Mouse (Mus musculus) ovary, postnatal 14 days (tissue): ENCODE results near the gene Nup153.

ENCODE experiments used
- DNase-seq: peaks from one replicate; pipeline ENCODE4 v3.0.0; 2022; ENCODE audit warnings: low spot score

The Nup153 gene

DNA sequence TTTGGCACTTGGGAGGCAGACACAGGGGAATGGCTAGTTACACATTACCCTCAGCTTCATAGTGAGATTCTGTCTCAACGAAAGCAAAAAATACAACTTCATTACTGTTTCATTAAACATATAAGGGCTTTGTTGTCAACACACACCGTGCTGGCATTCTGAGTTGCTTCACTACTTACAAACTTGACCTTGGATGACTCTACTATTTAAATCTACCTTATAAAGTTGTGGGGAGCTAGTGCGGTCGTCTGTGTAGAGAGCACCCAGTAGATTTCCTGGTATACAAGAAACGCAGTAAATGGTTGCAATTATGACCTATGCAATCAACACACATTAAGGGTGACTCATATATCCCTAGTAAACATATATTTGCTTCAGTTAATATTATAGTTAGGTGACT lies 671 bp upstream of the Nup153 start:
- no peak for DNase-seq

DNA sequence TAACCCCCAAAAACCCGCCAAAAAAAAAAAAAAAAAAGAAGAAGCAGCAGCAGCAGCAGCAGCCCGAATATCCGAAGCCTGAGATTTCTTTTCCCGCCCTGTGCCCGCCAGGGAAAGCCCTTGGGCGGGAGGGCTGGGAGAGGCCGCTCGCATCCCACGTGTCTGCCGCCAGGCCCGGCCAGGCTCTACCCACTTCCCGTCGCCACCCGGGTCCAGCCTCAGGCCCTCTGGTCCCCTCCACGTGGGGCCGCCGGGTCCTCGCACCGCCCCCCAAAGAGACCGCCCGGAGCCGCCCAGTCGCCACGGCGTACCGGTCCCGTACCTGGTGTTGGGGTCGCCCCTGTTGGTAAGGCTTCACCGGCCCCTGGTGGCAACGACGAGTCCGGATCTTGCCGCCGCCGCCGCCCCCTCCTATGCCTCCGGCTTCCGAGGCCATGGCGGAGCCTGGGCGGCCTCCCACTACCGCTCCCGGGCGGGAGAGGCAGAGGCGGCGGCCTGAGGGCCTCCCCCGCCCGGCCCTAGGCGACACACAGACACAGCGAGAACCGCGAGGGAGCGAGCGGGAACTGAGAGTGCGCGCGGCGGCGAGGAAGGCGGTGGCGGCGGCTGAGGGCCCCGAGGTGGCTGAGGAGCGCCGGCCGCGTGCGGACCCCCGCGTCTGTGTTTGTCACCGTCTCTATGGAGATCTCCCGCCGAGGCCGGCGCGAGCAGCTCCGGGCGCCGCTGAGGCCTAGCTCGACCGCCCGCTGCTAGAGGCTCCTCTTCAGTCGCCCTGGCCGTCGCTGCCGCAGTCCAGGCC lies 503 bp downstream of the Nup153 start:
- DNase-seq: peak; percentile 51

DNA sequence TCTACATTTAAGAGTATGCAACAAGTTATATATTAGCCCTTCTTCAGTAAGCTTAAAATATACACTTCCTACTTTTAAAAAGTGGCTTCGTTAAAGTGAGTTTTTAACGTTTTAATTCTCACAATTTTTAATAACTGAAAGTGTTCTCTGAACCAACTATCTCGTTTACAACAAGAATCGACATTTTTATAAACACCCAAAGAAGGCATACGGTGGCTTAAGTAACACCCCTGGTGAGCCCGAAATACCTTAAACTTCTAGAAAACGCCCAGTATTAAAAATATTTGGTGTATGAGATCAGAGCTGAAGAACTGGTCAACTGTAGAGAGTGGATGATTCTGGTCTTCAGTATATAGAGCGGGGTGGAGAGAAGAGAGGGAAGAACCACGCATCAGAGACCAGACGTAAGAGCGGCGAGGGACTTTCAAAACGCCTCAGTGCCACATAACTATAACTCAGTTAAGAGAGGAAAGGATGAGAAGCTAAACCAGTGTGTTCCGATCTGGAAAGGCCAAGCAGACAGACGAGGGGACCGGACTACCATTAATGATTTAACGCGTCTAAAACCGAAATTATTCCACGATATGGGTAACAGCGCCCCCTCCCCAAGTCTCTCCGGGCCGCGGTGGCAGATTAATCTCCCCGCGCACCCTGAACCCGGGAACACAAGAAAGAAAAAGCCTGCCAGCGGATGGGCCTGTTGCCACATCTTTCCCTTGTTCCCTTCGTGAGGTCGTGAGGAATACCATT lies 1.3 kb downstream of the Nup153 start:
- no peak for DNase-seq

DNA sequence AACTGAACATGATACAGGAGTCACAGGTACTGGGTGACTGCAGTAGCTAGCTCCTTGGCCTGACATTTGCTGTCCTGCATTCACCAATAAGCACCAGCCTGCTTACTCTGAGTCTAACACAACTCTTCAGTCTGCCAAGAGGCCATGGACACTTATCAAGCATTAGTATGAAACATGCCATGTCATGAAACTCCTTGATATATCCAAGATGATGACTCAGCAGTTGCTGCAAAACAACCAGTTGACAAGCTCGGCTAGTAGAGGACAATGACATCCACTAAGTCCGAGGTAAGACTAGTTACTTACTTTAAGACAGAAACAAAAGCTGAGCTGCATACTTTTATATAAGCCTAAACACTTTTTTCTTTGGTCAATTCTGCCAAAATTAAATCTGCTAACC lies 2.5 kb downstream of the Nup153 start:
- no peak for DNase-seq

DNA sequence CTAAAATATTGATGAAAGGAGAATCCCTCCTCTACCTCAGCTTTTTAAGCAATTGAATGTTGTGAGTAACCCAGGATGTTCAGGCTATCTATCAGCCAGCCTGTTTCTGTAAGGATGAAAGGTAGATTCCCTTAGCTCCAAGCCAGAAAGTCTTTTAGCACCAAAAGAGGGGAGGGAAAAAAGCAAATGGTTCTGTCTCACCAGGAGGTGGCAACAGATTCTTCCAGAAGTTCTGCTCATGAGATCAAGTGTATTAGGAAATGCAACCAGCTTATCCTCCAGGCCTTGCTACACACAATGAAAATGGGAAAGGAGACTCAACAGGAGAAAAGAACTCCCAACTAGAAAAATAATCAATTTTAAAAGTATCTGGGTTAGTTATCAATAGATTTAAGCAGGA lies 3.4 kb downstream of the Nup153 start:
- DNase-seq: no peak

DNA sequence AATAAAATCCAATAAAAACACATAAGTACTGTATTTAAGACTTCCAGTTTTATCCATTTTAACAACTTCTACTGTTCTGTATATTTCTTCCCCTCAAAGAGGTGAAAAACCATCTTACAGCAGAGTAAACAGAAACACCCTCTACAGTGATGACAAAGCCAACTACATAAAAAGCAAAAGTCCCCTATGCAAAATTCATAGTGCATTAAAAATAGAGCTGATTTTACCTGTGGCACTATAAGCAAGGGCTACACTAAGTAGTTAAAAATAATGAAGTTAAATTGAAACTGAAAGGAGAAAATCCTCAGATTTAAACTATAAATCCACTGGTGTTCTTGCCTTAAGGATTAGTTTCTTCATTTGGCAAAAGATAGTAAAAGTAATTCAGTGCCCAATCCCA lies 6.7 kb downstream of the Nup153 start:
- DNase-seq: no peak

DNA sequence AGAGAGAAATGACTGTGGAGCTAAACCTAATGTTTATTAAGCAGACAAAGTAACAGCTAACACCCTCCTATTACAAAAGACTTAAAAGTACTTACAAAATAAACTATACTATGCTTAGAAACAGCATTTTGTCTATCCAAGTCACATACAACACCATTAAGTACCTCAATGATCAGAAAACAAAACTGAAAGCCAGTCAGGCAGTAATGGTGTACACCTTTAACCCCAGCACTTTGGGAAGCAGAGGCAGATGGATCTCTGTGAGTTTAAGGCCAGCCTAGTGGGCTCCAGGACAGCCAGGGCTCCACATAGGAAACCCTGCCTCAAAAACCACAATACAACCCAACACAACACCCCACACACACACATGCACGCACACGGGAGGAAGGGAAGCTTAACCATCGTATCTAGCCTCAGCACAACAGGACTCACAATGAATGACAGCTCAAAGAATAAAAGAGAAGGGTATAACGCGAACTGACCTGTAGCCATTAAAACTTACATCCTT lies 8.8 kb downstream of the Nup153 start:
- DNase-seq: no peak

DNA sequence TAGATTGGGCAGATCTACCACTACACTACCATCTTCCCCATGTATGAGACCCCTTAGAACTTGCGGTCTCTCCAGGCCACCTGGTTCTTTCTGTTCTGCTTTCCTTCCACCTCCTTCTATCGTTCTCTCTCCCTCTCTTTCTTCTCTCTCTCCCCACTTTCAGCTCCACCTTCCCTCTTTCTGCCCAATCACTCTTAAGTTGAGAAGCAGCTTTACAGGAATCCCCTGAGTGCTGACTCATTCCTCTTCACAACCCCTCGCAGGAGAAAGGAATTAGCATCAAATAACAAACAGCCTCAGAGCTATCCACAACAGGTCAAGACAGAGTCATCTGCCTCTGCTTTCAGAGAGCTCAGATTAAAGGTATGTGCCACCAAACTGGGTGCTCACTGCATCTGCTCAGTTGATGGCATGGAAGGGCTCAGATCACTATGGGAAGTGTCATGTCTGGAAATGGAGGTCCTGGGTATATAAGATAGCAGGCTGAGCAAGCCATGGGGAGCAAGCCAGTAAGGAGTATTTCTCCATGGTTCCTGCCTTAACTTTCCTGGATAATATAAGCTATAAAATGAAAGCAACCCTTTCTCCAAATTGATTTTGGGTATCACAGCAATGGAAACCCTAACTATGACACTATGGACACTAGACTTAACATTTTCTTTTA lies 11.6 kb downstream of the Nup153 start:
- DNase-seq: no peak

DNA sequence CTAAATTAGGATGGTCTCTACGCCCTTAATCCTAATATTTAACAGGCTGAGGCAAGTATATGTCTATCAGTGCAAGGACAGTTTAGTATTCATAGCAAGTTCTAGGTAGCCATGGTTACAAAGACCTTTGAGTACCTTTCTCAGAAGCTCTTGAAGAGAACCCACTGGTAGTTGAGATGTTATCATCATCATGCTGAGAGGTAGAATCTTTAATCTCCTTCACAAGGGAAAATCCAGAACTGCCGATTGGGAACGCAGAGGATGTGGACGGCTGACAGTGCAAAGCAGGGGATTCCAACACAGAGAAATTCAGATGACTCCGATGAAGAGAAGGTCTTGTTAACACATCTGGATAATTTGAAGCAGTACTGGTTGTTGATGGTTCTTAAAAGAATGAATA lies 14.3 kb downstream of the Nup153 start:
- DNase-seq: no peak

DNA sequence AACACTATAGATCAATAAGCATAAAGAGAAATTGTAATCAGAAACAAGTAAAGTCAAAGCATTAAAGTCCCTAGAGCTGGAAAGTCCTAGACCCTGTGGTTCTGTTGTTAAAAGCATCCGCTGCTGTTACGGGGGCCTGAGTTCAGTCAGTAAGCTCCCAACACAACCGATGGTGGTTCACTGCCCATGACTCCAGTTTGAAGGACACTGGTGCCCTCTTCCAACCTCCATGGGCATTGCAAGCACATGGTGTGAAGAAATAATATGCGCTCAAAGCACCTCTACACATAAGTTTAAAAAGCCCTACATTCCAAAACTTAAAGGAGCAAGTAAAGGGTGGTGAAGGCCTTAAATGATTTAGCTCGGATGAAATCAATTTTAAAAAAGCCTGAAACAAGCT lies 24.6 kb downstream of the Nup153 start:
- DNase-seq: no peak

DNA sequence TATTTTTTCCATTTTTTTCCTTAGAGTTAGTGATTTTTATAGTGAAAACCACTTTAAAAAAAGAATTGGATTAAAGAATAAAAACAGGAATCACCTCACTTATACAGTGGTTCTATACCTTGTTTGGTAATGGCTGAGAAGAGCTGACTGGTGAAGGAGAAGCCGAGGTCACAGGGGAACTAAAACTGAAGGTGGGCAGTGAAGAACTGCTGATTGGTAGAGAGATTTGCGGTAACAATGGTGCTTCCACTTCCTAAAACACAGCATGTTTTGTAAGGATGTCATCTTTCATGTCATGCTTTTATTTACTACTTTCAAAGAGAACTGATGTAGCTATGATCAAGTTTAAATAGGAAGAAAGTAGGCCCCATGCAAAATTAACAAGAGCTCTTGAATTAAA lies 26.3 kb downstream of the Nup153 start:
- DNase-seq: no peak

DNA sequence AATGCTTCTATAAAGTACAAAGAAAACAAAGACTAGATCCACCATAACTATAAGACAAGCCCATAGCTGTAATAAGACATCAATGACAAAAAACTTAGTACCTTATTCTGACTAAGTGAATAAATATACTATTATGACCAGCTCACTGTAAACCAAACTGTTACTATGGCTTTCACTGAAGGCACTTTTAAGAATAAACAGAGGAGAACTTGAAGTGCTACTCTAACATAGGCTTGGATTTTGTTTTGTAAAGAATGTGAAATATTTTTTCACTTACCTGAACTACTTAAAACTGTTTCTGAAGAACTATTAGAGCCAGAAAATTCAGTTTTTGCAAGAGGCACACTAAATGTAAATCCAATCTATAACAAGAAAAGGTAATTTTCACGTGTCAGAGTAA lies 28.4 kb downstream of the Nup153 start:
- DNase-seq: no peak

DNA sequence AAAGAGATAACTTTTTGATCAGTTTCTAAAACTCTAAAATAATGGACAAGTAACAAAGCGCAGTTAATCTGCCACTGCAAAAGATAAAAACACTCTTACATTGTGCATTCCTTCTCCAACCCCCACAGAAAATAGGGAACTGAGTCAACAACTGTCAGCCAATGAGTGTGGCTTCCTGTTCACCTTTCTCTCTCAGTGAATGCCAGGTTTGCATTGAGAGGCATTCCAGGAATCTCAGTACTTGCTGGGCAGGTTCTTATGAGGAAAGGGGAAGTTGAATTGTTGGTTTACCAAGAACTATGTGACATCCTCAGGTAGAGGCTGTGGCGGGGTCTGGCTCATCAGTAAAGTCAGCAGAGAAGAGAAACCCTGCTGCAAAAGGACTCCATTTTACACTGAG lies 31.0 kb downstream of the Nup153 start:
- DNase-seq: no peak

DNA sequence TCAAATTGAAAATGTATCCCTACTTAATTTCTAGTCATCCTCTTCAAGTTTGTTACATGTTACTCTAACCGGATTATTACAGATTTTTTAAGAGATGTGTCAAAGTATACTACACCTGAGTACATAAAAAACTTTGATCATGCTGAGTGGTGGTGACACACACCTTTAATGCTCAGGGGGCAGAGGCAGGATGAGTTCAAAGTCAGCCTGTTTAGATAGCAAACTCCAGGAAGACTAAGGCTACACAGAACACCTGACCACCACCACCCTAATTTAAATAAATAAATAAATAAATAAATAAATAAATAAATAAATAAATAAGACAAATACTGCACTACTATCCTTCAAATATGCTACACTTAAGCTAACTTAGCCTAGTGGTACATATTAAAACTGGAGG lies 31.8 kb downstream of the Nup153 start:
- no peak for DNase-seq

DNA sequence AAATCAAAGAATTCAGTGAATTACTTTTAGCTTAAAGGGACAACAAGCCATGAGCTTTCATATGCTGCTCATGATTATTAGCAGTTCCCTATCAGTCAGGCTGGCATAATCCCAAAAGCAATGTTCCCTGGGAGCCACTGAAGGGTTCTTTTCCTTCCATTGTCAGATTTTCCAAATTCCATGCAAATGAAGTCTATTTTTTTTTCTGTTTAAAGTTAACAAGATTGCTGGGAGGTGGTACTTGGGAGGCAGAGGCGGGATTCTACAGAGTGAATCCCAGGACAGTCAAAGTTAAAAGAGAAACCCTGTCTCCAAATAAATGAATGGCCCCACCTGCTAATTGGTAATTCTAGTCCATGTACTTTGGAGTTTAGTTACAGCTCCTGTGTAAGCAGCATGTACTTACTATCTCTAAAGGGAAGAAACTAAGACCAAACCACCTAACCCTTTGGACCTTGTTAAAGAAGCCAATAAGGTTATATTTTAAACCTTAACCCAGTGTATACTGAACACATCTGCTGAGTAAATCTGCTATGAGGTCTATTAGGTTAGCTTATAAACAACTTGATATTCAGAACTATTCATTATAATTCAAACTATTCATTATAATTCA lies 32.3 kb downstream of the Nup153 start:
- no peak for DNase-seq

DNA sequence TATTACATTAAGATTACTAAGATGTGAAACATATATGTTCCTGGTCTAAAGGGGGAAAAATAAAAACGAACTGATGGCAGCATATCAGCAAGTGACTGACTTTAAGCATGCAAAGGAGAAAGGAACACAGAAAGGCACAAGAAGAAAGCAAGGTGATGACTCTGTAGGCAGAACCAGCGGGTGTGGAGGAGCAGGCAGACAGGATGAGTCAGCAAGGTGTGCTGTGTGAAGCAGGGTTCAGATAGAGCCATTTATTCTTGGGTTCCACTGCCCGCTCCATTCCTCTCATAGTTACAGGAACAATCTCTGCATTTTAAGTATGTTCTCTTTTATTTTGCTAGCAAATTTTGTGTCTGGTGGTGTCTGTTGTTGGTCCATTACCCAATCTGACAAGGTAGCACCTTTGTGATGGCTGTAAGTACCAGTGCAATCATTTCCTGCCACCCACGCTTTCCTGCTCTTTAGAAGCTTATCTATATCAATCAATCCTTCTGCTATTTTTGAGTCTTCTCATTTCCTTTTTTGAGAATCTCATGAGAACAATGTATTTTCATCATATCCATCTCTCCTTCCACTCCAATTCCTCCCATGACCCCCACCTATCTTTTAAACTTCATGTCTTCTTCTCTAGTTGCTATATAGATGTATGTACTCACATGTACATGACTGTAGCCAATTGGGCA lies 37.0 kb downstream of the Nup153 start:
- no peak for DNase-seq

DNA sequence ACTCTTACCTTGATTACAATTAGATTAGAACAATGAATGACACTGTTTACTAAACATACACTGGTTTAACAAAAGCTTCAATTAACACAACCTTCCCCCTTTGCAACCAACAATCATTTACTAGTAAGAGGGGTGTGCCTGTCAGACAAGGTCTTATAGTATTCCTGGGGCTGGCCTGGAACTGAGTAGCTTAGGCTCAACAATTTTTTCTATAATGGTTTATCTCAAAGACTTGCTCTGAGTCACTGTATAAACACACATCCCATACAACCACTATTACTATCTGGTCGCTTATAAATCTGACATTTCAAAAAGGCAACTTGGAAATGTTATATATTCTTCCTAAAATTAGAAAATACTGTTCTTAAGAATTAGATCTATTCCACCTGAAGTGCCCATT lies 44.4 kb downstream of the Nup153 start:
- DNase-seq: no peak

DNA sequence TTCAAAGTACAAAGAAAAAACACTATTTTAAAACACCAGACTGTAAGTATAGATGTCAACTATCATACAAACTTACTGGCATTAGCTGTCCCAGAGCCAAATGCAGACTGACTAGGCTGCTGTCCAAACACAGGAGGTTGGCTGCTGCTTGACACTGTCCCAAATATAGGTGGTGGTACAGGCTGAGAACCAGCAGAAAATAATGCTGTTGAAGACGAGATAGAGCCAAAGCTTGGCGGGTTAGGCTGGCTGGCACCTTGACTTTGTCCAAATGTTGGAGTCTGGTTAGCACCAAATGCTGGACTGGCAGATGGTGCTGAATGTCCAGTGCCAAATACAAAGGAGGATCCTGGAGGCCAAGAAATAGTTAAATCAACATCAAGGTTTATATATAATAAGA lies 44.8 kb downstream of the Nup153 start:
- no peak for DNase-seq

DNA sequence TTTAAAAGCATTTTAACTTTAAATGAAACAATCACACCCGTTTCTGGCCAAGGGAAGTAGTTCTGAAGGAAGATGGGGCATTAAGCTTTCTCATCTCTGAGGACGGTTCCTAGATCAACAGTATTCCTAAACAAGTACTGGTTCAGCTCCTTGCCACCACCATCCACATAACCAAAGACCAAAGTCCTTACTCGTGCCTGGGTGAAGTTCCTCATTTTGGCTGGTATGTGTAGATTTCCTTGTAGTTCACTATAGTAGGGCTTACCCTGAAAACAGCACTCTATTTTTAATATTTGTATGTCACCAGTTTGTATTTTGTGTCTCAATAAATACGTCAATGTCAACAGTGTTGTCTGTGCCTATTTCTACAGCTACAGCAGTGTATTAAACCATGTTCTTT lies 50.0 kb downstream of the Nup153 start:
- no peak for DNase-seq

DNA sequence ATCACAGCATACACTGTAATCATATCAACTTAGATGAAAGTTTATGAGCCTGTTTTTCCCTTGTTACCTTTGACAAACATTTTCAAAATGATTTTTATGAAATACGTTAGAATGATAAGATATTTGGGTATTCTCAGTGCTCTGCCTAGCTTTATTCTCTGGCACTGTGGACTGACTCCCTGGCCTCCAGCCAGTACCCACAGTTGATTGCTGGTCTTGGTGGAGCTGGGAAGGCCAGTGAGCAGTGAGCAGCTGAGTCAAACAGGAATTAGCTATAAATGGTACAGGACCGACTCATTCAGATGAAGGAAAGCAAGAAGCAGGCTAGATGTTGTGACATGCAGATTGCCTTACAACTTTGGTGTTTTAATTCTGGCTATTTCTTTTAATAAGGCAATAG lies 53.1 kb downstream of the Nup153 start:
- no peak for DNase-seq

DNA sequence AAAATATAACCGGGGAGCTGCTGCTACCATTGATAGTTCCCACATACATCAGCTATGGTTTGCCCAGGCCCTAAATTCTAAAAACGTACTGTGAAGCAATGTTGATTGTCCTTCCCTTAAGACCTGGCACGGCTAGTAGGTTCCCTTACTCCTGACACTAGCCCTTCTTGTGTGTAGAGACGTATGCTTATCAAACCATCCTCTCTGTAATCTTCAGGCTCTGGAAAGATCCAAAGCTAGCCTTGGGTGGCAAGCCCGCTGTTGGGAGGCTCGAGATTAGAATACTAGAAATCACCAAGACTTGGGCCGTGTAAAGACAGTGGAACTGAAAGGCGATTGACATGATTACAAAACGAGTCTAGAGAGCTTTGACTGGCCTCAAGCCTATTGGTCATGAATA lies 57.2 kb downstream of the Nup153 start:
- DNase-seq: no peak
